Mouse (Mus musculus): ENCODE data around the gene Angptl4.

Gene Angptl4

DNA sequence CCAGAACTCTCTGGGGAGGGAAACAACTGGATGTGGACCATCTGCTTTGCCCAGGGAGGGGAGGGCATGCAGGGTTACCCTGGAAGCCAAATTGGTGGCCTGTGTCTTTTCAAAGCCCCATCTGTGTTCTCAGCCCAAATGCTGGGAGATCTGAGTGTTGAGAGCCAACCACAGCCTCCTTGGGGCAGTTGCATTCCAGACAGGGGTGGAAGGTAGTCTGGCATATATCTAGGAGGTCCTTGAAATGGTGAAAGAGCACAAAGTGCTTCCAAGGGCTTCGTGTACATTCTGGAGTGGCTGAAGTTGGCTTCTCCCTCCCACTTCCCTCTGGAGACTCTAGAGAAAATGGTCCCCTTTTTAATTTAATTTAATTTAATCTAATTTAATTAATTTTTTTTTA is 23.1 kb upstream of the Angptl4 start:
- DNase-seq (ENCODE audit: low read depth, low spot score) = no peak

- DNase-seq (ENCODE audit: low read depth, low spot score) = no peak
Observed at GRCm38 (mm10) chr17:33804205-33804604, 22.6 kb upstream of the Angptl4 start.

DNA sequence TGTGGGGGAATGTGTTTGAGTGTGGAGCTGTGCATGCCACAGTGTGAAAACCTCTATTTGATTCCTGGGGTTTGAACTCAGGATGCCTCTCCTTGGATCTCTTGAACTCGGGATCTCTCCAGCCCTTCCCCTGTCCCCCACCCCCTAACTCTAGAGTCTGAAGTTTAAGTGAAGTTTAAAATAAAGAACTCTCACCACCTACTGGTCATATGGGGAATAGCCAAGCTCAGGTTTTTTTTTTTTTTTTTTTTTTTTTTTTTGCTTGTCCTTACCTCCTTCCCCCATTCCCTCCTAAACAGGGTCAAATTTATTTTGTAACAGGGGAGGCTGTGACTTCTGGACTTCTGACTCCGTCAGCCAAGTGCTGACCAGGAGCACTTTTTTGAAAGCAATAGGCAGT is 20.6 kb upstream of the Angptl4 start:
- DNase-seq (ENCODE audit: low read depth, low spot score) = no peak

DNA sequence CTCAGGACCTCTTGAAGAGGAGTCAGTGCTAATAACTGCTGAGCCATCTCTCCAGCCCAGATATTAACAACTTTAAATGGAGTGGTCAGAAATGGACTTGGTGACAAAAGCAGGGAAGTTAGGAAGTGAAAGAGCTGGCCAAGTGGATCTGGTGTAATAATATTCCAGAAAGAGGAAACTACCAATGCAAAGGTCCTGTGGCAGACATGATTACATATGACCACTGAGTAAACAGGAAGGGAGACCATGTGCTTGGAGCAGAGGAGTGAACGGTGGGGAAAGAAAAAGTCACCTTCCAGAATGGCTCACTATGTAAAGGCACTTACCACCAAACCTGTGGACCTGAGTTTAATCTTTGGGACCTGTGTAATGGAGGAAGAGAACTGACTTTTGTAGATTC is 17.6 kb upstream of the Angptl4 start:
- DNase-seq (ENCODE audit: low read depth, low spot score) = no peak

GRCm38 (mm10) chr17:33798306-33798705 is 16.7 kb upstream of the Angptl4 start:
- DNase-seq (ENCODE audit: low read depth, low spot score) = no peak

- DNase-seq (ENCODE audit: low read depth, low spot score) = no peak
Observed at GRCm38 (mm10) chr17:33788732-33789131, 7.1 kb upstream of the Angptl4 start.

- DNase-seq (ENCODE audit: low read depth, low spot score) = no peak
Observed at GRCm38 (mm10) chr17:33786375-33786774, 4.7 kb upstream of the Angptl4 start.

- DNase-seq (ENCODE audit: low read depth, low spot score) = no peak
Observed at GRCm38 (mm10) chr17:33784939-33785338, 3.3 kb upstream of the Angptl4 start.

DNA sequence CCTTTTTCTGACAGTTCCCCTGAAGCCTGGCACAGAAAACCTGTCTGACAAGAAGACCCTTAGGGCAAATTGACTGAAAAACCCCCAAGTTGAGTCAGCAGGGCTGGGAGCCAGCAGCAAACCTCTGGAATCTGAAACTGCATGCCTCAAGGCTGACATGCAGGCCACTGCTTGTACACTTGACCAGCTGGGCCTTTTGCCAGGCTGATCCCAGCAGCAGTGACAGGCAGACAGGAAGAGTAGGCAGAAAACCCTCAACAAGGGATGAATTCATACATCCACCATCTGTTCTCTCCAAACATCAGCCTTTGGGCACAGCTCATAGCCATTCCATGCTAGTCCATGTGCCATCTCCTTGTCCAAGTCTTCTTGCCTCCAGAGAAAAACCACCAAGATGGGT is 1.8 kb upstream of the Angptl4 start:
- DNase-seq (ENCODE audit: low read depth, low spot score) = peak; percentile 41

- no peak for DNase-seq (ENCODE audit: low read depth, low spot score)
Observed at GRCm38 (mm10) chr17:33782067-33782466, 437 bp upstream of the Angptl4 start.

DNA sequence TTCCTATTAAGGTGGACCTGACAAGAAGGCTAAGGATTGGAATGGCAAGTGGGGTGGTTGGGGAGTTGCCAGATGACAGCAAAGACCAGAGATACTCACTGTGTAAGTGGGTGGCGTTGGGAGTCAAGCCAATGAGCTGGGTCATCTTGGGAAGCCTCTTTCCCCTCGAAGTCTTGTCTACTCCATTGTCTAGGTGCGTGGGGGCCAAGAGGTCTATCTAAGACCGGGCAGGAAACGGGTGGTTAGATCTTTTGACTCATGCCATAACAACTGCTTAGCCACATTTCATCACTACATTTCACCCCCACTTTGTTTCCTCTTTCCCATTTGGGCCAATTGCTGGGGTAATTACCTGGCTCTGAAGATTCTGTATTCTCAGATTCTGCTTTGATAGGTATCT is 1.2 kb downstream of the Angptl4 start:
- no peak for DNase-seq (ENCODE audit: low read depth, low spot score)

DNA sequence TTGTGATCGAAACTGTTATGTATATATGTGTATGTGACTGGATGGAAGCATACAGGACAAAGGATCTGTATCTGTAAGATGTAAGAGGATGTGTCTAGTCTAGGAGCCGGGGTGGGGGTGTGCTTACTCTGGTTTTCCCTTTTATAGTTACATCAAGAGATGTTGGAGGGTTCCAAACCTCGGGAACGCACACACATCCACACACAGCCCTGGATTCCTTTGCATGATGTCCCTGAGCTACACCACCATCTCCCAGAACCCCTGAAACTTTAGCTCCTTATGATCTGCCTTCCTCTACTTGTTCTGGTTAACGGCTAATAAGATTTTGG is 1.7 kb downstream of the Angptl4 start:
- DNase-seq (ENCODE audit: low read depth, low spot score) = no peak

GRCm38 (mm10) chr17:33779271-33779966 is 2.2 kb downstream of the Angptl4 start:
- peak; percentile 94 for DNase-seq (ENCODE audit: low read depth, low spot score)

DNA sequence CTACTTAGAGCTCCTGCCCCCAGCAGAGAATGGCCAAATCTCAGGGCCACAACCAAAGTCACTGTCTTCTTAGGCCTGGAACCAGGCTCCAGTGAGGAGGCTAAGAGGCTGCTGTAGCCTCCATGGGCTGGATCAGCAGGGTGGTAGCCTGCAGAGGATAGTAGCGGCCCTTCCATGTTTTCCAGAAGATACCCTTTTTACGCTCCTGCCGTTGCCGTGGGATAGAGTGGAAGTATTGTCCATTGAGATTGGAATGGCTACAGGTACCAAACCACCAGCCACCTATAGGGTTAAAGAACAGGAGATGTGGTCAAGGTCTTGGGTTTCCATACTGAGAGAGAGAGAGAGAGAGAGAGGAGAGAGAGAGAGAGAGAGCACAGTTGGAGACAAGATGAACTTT is 6.3 kb downstream of the Angptl4 start:
- DNase-seq (ENCODE audit: low read depth, low spot score) = no peak

DNA sequence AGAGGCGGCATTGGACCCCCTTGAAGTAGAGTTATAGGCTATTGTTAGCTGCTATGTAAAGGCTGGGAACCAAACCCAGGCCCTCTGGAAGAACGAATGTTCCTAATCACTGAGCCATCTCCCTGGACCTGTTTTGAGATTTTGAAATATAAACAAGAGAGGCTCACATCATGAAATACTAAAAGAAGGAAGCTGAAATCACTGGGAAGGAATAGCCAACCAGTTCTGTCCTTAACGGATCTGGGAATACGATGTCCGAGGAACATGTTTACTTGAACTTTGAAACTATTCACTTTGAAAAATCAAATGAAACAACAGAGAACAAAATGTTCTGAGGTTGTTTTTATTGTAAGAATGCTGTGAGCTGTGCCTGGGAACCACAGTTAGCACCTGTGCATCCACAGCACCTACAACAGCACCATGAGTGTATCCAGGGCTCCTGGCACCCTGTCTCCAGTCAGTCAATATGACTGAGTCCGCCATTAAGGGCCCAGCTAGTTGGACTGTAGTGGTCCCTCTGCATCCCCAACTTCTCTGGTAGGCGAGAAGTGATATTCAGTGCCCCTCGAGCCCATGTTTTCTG is 7.0 kb downstream of the Angptl4 start:
- no peak for DNase-seq (ENCODE audit: low read depth, low spot score)

DNA sequence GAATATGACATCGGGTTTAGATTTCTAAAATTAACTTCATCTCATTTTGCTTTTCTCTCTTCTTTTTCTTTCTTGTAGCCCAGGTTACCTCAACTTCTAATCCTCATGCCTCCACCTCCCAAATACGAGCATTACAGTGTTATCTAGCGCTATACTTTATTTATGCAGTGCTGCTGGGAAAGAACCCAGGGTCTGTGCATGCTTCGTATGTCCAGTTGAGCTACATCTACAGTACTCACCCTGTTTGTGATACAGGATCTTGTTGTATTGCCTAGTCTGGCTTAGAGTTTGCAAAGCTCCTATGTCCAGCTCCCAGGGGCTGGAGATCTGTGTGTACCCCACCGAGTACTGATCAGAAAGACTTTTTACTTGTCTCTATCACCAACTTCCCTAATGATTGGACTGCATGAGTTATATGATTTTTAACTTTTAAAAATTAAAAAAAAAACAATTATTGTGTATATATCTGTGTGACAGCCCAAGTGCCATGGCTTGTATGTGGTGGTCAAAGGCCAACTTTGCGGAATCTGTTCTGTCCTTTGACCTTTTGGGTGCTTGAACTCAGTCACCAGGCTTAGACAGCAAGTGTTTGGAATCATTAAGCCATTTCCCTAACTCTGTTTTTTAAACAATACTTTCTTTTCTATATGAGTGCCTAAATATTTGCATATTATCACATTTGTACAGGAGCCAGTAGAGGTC is 7.6 kb downstream of the Angptl4 start:
- no peak for DNase-seq (ENCODE audit: low read depth, low spot score)

GRCm38 (mm10) chr17:33773426-33773825 is 8.2 kb downstream of the Angptl4 start:
- DNase-seq (ENCODE audit: low read depth, low spot score) = no peak

DNA sequence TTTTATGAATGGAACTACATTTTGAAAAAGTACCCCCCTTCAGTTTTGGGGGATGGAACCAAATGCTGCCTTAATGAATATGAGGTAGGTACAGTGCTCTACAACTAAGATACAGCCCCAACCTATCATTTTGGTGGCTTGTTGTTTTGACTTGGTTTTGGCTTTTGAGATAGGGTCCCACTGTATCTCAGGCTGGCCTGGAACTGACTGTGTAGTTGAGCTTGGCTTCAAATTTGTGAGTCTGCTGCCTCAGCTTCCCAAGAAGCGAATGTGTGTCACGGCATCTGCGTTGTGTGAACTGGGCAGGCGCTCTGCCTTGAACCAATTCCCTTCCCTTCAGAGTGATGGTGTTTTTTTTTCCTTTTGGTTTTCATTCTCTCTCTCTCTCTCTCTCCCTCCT is 10.0 kb downstream of the Angptl4 start:
- DNase-seq (ENCODE audit: low read depth, low spot score) = no peak

DNA sequence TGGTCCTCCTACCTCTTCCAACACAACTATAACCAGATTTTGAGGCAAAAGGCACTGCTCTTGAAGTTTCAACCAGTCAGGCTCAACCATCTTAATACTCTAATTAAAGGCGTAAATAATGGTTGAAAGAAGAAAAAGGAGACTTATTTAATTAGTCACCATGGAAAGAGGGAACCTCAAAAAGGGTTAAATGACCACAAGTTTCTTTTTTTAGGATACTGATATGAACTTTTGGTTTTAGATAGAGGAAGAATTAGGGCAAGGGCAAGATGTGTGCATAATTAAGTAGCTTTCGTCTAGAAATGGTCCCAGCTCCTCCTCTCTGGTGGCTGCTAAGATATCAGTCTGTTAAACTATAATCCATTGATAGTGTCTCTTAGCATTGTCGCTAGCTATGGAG is 15.2 kb downstream of the Angptl4 start:
- no peak for DNase-seq (ENCODE audit: low read depth, low spot score)

GRCm38 (mm10) chr17:33760255-33761165 is 21.1 kb downstream of the Angptl4 start, which contains the start of gene Rab11b:
Rab11b (minus strand) TSS chr17:33760530.
- DNase-seq (ENCODE audit: low read depth, low spot score) = peak; percentile 100

DNA sequence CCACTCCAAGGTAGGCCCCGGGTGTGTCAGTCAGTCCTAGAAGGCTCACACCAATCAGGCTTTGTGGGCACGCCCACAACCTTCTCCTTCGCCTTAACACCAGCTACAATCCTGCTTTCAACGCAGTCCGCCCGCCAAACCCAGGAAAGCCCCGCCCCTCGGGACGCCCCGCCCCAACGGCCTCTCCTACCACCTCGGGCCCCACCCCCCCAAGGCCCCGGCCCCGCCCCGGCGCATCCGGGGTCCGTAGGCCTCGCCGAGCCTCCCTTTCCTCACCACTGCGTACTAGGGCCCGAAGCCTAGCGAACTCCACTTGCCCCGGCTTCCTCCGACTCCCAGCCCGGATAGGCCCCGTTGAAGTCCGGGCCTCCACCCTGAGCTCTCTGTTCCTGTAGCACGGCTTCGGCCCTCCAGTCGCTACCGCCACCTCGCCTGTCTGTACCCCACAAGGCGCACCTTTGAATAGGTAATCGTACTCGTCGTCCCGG is 21.8 kb downstream of the Angptl4 start:
- DNase-seq (ENCODE audit: low read depth, low spot score) = peak; percentile 83

DNA sequence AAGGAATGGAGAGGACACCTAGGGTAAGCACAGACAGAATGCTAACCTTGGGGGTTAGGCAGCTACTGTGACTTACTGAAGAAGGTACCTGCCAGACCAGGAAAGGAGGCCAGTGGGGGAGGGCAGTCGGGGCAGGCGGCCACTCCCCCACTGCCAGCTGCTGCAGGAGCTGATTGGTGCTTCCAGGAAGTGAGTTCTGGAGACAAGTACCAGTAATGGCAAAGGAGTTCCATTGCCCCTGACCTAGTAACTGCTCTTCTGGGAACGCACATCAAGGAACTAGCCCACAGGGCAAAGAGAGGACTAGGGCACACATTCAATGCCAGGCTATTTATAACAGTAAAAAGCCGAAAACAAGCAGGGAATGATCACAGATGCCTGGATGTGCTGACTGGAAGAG is 24.4 kb downstream of the Angptl4 start:
- no peak for DNase-seq (ENCODE audit: low read depth, low spot score)
